Mouse (Mus musculus): Measurements from ENCODE around the gene Efhd1. TPM values are rescaled to one million over a fixed set of nuclear protein-coding genes. Genes with fewer than 3 reads are reported as not detected.

Efhd1 gene
- total RNA-seq, 2 experiments from 2014 or later, result 3.4 to 6.1 TPM

- DNase-seq (ENCODE audit: low spot score), result no peak
These were observed 2.3 kb downstream of the Efhd1 start for GRCm38 (mm10) chr1:87266296-87267090.

GRCm38 (mm10) chr1:87270204-87270603, 6.0 kb downstream of the Efhd1 start:
- no peak for DNase-seq (ENCODE audit: low spot score)

GRCm38 (mm10) chr1:87270641-87271467, 6.7 kb downstream of the Efhd1 start:
- DNase-seq (ENCODE audit: low spot score), result peak; percentile 81

GRCm38 (mm10) chr1:87271596-87271995, 7.4 kb downstream of the Efhd1 start:
- no peak for DNase-seq (ENCODE audit: low spot score)

- no peak for DNase-seq (ENCODE audit: low spot score)
These were observed 8.3 kb downstream of the Efhd1 start for GRCm38 (mm10) chr1:87272462-87272861.

- DNase-seq (ENCODE audit: low spot score), result no peak
These were observed 9.4 kb downstream of the Efhd1 start for GRCm38 (mm10) chr1:87273514-87273942.

- no peak for DNase-seq (ENCODE audit: low spot score)
These were observed 10.0 kb downstream of the Efhd1 start for GRCm38 (mm10) chr1:87274134-87274533.

DNA sequence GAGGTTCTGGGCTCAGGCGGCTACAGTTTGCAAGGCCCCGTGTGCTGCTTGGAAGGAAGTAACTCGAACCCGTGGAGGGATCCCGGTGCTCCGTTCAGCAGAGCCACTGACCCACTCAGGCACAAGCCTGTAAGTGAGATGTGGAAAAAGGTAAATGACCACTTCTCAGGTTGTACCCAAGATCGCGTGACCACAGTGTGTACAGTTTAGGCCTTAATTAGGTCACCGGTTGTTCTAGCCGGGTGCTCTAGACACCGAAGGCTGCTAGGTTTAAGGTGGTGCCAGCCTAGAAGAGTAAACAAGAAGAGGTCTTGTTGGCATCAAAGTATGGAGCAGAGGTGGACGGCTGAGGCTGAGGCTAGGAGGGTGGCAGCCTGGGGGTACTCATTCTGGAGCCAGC, 11.0 kb downstream of the Efhd1 start:
- DNase-seq (ENCODE audit: low spot score), result no peak

- no peak for DNase-seq (ENCODE audit: low spot score)
These were observed 11.9 kb downstream of the Efhd1 start for GRCm38 (mm10) chr1:87276056-87276455.

DNA sequence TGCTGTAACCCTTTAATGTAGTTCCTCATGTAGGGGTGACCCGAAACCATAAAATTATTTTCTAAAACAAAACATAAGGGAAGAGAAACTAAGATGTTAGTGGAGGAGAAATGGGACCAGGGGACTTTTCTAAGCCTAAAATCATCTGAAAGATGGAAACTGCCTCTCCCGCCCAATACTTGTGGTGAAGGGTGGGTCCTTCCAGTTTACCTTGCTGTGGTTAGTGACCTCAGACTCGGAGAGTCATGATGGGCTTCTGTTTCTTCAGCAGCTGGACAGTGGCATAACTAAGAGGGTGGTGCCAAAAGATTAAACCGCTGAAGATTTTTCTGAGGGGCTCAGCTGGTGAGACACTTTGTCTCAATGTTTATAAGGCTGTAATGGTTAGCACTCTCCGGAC, 16.1 kb downstream of the Efhd1 start:
- no peak for DNase-seq (ENCODE audit: low spot score)

- DNase-seq (ENCODE audit: low spot score), result no peak
These were observed 17.6 kb downstream of the Efhd1 start for GRCm38 (mm10) chr1:87281599-87282412.

DNA sequence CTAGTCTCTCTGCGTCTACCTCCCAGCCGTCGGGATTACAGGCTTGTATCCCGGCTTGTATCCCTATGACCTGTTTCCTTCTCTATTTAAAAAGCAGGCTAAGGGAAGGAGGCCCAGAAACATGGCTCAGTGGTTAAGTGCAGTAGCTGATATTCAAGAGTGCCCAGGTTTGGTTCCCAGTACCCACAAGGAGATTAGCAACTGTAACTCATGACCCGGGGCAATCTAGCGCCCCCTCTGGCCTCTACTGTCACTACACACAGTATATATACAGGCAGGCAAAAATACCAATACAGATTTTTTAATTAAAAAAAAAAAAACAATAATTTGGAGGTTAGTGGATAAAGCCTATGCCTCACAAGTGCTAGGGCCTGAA, 18.2 kb downstream of the Efhd1 start:
- DNase-seq (ENCODE audit: low spot score), result no peak

- DNase-seq (ENCODE audit: low spot score), result no peak
These were observed 19.3 kb downstream of the Efhd1 start for GRCm38 (mm10) chr1:87283410-87283960.

GRCm38 (mm10) chr1:87287105-87287504, 22.9 kb downstream of the Efhd1 start:
- DNase-seq (ENCODE audit: low spot score), result no peak

DNA sequence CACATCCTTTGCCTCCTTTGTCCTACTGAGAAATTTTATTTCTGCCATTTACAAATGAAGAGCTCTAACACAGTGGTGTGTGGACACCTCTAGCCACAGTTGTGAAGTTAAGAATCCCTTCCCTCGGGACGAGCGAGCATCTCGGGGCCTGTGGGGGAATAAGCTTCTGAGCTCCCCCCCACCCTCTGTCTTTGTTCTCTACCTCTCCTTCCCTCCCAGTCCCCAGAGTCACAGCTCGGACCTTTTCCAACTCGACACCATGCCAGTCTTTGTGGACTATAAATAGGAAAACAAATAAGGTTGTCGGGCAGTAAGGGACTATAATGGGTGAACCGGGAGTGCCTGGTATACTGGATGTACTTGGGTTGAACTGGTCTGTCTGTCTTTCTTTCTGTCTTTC, 27.3 kb downstream of the Efhd1 start:
- DNase-seq (ENCODE audit: low spot score), result no peak

DNA sequence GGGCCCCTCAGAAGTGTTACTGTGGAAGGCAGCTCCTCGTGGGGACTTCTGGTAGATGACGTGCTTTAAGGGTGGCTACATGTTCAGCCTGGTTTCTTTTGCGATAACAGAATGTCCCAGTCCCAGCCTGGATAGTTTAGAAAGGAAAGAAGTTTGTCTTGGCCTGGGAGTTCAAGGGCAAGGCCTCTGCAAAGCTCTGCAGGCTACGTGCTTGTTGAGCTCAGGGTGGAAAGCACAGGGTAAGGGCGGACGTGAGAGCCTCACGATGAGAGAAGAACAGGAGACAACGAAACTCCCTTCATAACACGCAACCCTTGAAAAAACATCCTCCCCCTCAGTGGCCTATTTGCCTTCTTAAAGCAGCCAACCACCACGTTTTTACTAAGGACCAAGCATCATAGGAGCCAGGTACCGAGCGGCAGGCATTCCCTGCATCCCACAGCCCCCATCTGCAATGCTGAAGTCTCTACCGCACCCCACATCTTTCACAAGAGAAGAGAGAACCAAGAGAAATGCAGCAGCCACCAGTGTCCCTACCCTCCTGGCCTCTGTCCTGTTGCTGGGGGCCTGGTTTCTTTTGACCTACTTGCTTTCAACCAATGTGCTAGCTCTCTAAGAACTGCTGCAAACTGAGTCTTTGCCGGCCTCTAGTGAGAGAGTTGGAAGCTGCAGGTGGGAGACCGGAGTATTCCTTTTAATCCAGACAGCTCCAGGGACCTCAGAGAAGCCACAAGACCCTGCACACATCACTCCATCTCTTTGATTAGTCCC, 28.4 kb downstream of the Efhd1 start:
- peak; percentile 51 for DNase-seq (ENCODE audit: low spot score)

DNA sequence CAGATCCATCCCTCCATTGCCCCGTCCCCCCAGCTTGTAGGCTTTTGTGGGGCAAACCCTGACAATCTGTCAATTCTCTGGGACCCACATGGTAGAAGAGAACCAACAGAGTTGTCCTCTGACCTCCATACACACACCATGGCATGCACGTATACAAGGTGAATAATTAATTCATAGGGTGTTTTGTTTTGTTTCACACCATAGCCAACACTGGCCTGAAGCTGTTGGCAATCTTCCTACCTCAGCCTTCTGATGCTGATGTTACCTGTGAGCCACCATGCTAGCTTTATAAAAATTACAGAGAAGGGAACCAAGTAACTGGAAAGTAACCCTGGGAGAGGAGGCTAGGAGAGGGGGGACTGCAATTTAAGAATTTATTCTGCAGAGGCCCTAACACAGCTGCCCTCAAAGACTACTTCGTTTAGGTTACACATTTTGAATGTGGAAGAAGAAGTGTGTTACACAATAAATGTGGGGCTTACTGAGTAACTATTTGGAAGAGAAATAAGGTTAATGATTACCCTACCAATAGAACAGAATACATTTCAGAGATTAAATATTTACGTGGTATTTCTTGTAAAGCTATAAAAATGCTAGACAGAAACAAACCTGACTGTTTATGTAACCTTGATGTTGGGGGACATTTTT, 30.0 kb downstream of the Efhd1 start:
- DNase-seq (ENCODE audit: low spot score), result no peak

GRCm38 (mm10) chr1:87294951-87295350, 30.8 kb downstream of the Efhd1 start:
- DNase-seq (ENCODE audit: low spot score), result no peak

DNA sequence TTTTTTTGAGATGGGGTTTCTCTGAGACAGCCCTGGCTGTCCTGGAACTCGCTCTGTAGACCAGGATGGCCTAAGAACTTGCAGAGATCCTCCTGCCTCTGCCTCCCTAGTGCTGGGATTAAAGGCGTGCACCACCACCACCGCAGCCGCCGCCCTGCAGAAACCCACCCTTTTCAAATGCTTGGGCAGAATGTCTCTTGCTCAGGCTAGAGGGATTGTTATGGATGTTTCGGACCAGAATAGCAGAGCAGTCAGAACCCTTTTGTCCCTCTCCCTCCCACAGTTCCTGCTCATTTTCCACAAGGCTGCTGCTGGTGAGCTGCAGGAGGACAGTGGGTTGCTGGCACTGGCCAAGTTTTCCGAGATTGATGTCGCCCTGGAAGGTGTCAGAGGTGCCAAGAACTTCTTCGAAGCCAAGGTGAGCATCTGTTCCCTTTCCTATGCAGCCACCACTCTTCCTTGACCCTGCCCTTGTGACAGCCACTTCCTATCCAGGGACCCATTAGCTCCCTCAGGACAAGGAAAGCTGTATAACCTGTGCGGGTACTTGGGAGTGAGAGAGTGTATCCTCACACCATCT, 33.3 kb downstream of the Efhd1 start:
- no peak for DNase-seq (ENCODE audit: low spot score)

Data from gastrocnemius, adult 18-20 months (tissue).